Mouse (Mus musculus) G1E (cell line): ENCODE results near the gene Gsg1l2. TPM values are rescaled to one million over a fixed set of nuclear protein-coding genes. Genes with fewer than 3 reads are reported as not detected.

Experiments
- ATAC-seq: 2 replicates; pipeline ENCODE4 v1.8.0; 2016; ENCODE audit warnings: mild to moderate bottlenecking; ENCODE audit not compliant: insufficient number of reproducible peaks, poor library complexity, low FRiP score, severe bottlenecking; ENCODE audit errors: extremely low read depth
- DNase-seq: peaks from one replicate; pipeline ENCODE4 v3.0.0; 2012; ENCODE audit warnings: low spot score
- H3K27me3 ChIP-seq: 2 replicates; pipeline ENCODE4 v1.6.1; 2012; ENCODE audit warnings: mild to moderate bottlenecking, low read length, inconsistent platforms; ENCODE audit not compliant: insufficient read depth
- H3K36me3 ChIP-seq: replicated peaks from 2 replicates; pipeline ENCODE3; 2012; ENCODE audit warnings: mild to moderate bottlenecking, inconsistent platforms
- H3K4me1 ChIP-seq: 2 replicates; pipeline ENCODE4 v1.6.1; 2012; ENCODE audit warnings: low read depth, low read length, inconsistent platforms, mixed read lengths; ENCODE audit not compliant: insufficient read depth
- H3K4me3 ChIP-seq: 2 replicates; pipeline ENCODE4 v1.5.1; 2012; ENCODE audit warnings: low read depth, mild to moderate bottlenecking, inconsistent platforms, low read length, moderate library complexity, mixed read lengths
- H3K9me3 ChIP-seq: replicated peaks from 2 replicates; pipeline ENCODE4 v1.6.1; 2012; ENCODE audit warnings: inconsistent platforms
- CTCF ChIP-seq: IDR thresholded peaks from 2 replicates; pipeline ENCODE4 v1.5.1; 2012; ENCODE audit warnings: low read depth, low read length, inconsistent platforms, mixed read lengths
- GATA1 ChIP-seq: IDR thresholded peaks from 2 replicates; pipeline ENCODE4 v1.6.1; 2012; ENCODE audit warnings: borderline replicate concordance, low read length, inconsistent platforms, mixed read lengths
- GATA2 ChIP-seq: IDR thresholded peaks from 2 replicates; pipeline ENCODE4 v1.6.1; 2012; ENCODE audit warnings: low read depth, low read length, inconsistent platforms, borderline replicate concordance
- POLR2AphosphoS5 ChIP-seq: IDR thresholded peaks from 2 replicates; pipeline ENCODE4 v1.6.1; 2012; ENCODE audit warnings: low read depth, low read length, inconsistent platforms; ENCODE audit not compliant: insufficient replicate concordance
- TAL1 ChIP-seq: conservative IDR thresholded peaks from 2 replicates; pipeline ENCODE4 v1.6.1; 2012; ENCODE audit warnings: low read depth, low read length, inconsistent platforms, mixed read lengths
- polyA plus RNA-seq: library from polyadenylated mRNA; stranded (reverse); fragments of >175 nt; gene quantifications from 2 replicates; pipeline ENCODE4 v1.2.3, GENCODE M21; 2012
- total RNA-seq, 2 experiments: library from RNA; stranded (forward) in 1 of 2; stranded (reverse) in 1 of 2; fragments of 200-1000 nt in 1 of 2; fragments of >200 nt in 1 of 2; fragmentation: Nextera tagmentation in 1 of 2; gene quantifications; 2 replicates each; pipeline ENCODE4 v1.2.3; 2014 to 2017

Gene Gsg1l2
- total and polyA plus RNA-seq, 3 experiments, result not detected

GRCm38 (mm10) chr11:67808051-67808450, 33.6 kb downstream of the Gsg1l2 start:
- no peak for DNase-seq
- Histone ChIP-seq H3K36me3 (no peaks in the 10 kb centered on the region), H3K9me3 (peaks cover 38% of the 10 kb centered on the region), H3K27me3 (no peaks in the 10 kb centered on the region), H3K4me1 (no peaks in the 10 kb centered on the region), H3K4me3 (no peak overlapping the region)
- TF ChIP-seq GATA2 (no peak), TAL1 (no peak), CTCF (no peak), POLR2AphosphoS5 (no peak), GATA1 (no peak)
- ATAC-seq, result no peak

DNA sequence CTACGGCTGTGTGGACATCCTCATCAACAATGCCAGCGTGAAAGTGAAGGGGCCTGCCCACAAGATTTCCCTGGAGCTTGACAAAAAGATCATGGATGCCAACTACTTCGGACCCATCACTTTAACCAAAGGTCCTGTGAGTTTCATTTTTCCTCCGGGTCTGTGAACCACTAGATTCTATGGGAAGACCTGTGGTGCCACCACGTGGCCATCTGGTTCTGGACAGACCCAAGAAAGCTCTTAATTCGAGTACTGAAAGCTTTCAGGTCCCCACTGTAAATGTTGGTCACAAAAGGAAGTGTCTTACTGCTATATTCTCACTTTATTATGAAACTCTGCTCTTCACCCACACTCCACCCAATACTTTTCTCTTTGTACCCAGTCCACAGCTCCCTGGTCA, 37.1 kb downstream of the Gsg1l2 start:
- no peaks in the 10 kb centered on the region for H3K4me1 ChIP-seq
- DNase-seq, result no peak
- no peak for TF ChIP-seq GATA1
- TF ChIP-seq POLR2AphosphoS5, result no peak
- no peak for TF ChIP-seq CTCF
- no peaks in the 10 kb centered on the region for H3K27me3 ChIP-seq
- H3K4me3 ChIP-seq, result no peak overlapping the region
- no peaks in the 10 kb centered on the region for H3K36me3 ChIP-seq
- ATAC-seq, result no peak
- peaks cover 46% of the 10 kb centered on the region for H3K9me3 ChIP-seq

- Histone ChIP-seq H3K9me3 (peaks cover 47% of the 10 kb centered on the region), H3K4me1 (no peaks in the 10 kb centered on the region), H3K27me3 (no peaks in the 10 kb centered on the region), H3K4me3 (no peak overlapping the region), H3K36me3 (no peaks in the 10 kb centered on the region)
- no peak for DNase-seq
- ATAC-seq, result no peak
- no peak for TF ChIP-seq GATA2
- TF ChIP-seq POLR2AphosphoS5, result no peak
- TF ChIP-seq CTCF, result no peak
- no peak for TF ChIP-seq TAL1
These were observed 45.2 kb downstream of the Gsg1l2 start for GRCm38 (mm10) chr11:67819604-67820003.

DNA sequence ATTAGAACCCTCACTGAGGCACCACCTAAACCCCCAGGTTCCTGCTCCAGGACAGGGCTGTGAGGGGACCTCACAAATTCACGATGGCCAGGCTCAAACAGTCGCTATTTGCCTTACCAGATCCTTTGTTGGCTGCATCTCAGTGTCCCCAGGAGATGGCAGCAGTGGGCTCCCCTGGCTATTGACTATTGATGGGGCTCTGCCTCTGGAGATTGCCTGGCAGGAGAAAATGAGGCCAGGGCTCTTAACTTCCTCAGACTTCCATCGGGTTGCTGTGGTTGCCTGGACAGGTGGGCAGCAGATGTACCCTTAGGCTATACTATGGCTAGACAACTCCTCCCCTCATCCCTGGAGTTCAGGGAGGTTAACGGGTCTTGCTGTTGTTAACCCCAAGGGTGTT, 45.8 kb downstream of the Gsg1l2 start:
- H3K27me3 ChIP-seq, result no peaks in the 10 kb centered on the region
- DNase-seq, result no peak
- no peaks in the 10 kb centered on the region for H3K4me1 ChIP-seq
- H3K9me3 ChIP-seq, result peaks cover 45% of the 10 kb centered on the region
- TF ChIP-seq TAL1 (no peak), CTCF (no peak), POLR2AphosphoS5 (no peak), GATA1 (no peak), GATA2 (no peak)
- ATAC-seq, result no peak
- no peaks in the 10 kb centered on the region for H3K36me3 ChIP-seq
- H3K4me3 ChIP-seq, result no peak overlapping the region

DNA sequence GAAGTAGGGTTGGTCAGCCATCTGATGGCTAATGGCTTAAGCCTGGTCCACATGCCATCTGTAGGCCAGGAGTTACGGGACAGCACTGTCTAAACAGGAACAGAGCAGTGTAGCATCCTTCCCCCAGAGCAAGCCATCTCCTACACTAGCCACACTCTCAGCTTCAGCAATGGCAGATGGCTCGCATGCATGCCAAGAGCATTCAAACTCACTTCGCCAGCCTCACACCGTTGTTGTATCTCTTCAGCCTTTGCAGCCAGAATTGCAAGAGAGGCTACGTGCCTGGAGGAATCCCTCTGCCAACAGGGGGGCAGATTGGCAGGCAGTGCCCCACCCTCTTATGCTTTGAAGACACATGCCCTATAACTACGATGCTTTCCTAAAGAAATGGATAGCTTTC, 47.2 kb downstream of the Gsg1l2 start:
- Histone ChIP-seq H3K4me3 (no peak overlapping the region), H3K9me3 (peaks cover 39% of the 10 kb centered on the region), H3K36me3 (no peaks in the 10 kb centered on the region), H3K27me3 (no peaks in the 10 kb centered on the region), H3K4me1 (no peaks in the 10 kb centered on the region)
- no peak for ATAC-seq
- TF ChIP-seq GATA1, result no peak
- TF ChIP-seq TAL1, result no peak
- no peak for TF ChIP-seq GATA2
- TF ChIP-seq POLR2AphosphoS5, result no peak
- no peak for TF ChIP-seq CTCF
- DNase-seq, result no peak

- no peak for TF ChIP-seq CTCF
- no peak for TF ChIP-seq GATA2
- no peak for TF ChIP-seq TAL1
- TF ChIP-seq POLR2AphosphoS5, result no peak
- no peak for TF ChIP-seq GATA1
- Histone ChIP-seq H3K27me3 (no peaks in the 10 kb centered on the region), H3K9me3 (peaks cover 43% of the 10 kb centered on the region), H3K4me1 (no peaks in the 10 kb centered on the region), H3K36me3 (no peaks in the 10 kb centered on the region), H3K4me3 (no peak overlapping the region)
- DNase-seq, result no peak
- no peak for ATAC-seq
These were observed 54.1 kb downstream of the Gsg1l2 start for GRCm38 (mm10) chr11:67828360-67829059.

DNA sequence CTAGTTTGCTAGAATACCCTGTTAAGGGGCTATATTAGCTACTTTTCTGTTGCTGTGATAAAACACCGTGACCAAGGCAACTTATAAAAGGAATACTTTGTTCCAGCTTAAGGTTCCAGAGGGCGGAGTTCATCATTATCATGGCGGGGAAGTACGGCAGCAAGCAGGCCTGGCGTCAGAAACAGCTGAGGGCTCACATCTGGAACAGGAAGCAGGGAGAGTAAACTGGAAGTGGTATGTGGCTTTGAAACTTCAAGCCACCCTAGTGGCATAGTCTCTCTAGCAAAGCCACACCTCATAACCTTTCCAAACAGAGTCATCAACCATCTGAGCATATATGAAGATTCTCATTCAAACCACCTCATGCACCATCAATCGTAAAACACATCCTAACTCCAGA, 55.1 kb downstream of the Gsg1l2 start:
- H3K9me3 ChIP-seq, result peaks cover 39% of the 10 kb centered on the region
- no peaks in the 10 kb centered on the region for H3K4me1 ChIP-seq
- H3K27me3 ChIP-seq, result no peaks in the 10 kb centered on the region
- ATAC-seq (no peak), DNase-seq (no peak)
- no peaks in the 10 kb centered on the region for H3K36me3 ChIP-seq
- H3K4me3 ChIP-seq, result no peak overlapping the region
- TF ChIP-seq CTCF (no peak), GATA1 (no peak), POLR2AphosphoS5 (no peak), TAL1 (no peak), GATA2 (no peak)
